Mouse (Mus musculus) embryonic facial prominence, embryonic 14.5 days (tissue): ENCODE measurements at regions not wholly inside any gene's neighbourhood (a gene's known extent, or its start where the extent isn't known, plus 50 kb on each side); places are given as distances from the start of the nearest gene placed in this dataset.
A peak's percentile ranks its signal among the peaks of the same experiment; 100 is the strongest.

Source experiments
- ATAC-seq: fragments of 200-750 bp; cut with Nextera tagmentation; 2 replicates; pipeline ENCODE4 v1.8.0; 2017; ENCODE audit warnings: low read depth, moderate number of reproducible peaks, moderate TSS enrichment
- DNase-seq: peaks from one replicate; pipeline ENCODE4 v3.0.0-alpha.2; 2015; ENCODE audit warnings: low spot score
- H3K27ac ChIP-seq: fragments of 300-500 bp; sonication (generic); replicated peaks from 2 replicates; pipeline ENCODE4 v1.5.1; 2014; ENCODE audit warnings: low read depth, mild to moderate bottlenecking, low read length, moderate library complexity
- H3K27me3 ChIP-seq: fragments of 300-500 bp; sonication (generic); replicated peaks from 2 replicates; pipeline ENCODE4 v1.6.1; 2014; ENCODE audit warnings: low read length; ENCODE audit not compliant: control insufficient read depth, insufficient read depth
- H3K36me3 ChIP-seq: fragments of 300-500 bp; sonication (generic); 2 replicates; pipeline ENCODE4 v1.6.1; 2014; ENCODE audit warnings: low read length, mixed read lengths; ENCODE audit not compliant: control insufficient read depth, insufficient read depth
- H3K4me1 ChIP-seq: fragments of 300-500 bp; sonication (generic); 2 replicates; pipeline ENCODE4 v1.6.1; 2014; ENCODE audit warnings: antibody characterized with exemption, low read length; ENCODE audit not compliant: control insufficient read depth, insufficient read depth
- H3K4me2 ChIP-seq: fragments of 300-500 bp; sonication (generic); 2 replicates; pipeline ENCODE4 v1.6.1; 2014; ENCODE audit warnings: low read depth, mild to moderate bottlenecking, low read length, moderate library complexity, mixed read lengths
- H3K4me3 ChIP-seq: fragments of 300-500 bp; sonication (generic); 2 replicates; pipeline ENCODE4 v1.5.1; 2014; ENCODE audit warnings: low read depth, mild to moderate bottlenecking, low read length
- H3K9ac ChIP-seq: fragments of 300-500 bp; sonication (generic); 2 replicates; pipeline ENCODE4 v1.6.1; 2014; ENCODE audit warnings: low read depth, mild to moderate bottlenecking, low read length, moderate library complexity, mixed read lengths
- H3K9me3 ChIP-seq: fragments of 300-500 bp; sonication (generic); 2 replicates; pipeline ENCODE4 v1.6.1; 2016; ENCODE audit warnings: low read length; ENCODE audit not compliant: control insufficient read depth
- WGBS: fragments of 180-500 bp; shearing (Covaris S2); extraction: QIAGEN DNeasy Blood & Tissue Kit; methylation state at CpG from one replicate; pipeline ENCODE4 v1.1.7; 2014; 5-methylcytosine and 5-hydroxymethylcytosine counted together

DNA sequence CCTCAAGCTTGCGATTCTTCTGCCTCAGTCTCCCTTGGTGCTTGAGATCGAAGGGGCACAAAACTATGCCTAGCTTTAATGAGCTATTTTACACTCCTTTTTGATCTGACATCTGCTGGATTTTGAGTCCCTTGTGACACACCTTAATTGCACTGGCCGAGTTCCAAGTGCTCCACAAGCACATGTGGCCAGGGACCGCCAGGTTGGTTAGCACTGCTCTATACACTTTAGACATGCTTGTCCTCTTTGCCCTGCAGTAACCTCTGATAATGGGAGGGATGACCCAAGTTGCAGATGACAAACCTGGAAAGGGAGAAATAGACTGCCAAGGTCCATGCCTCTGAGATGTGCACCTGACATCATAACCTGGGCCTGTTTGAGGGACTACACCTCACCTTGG lies 124.7 kb downstream of the Sall1 start:
- Histone ChIP-seq H3K4me1 (0 out of 2 replicates have a peak, but pooled peaks cover 5% of the 10 kb centered on the region), H3K27me3 (no peaks in the 10 kb centered on the region), H3K4me2 (no peak overlapping the region), H3K9ac (no peak overlapping the region), H3K36me3 (no peaks in the 10 kb centered on the region), H3K4me3 (no peak overlapping the region), H3K27ac (no peak overlapping the region), H3K9me3 (no peaks in the 10 kb centered on the region)
- 60% methylated on average over 4 of the region's 4 CpGs for WGBS
- ATAC-seq (no peak), DNase-seq (peak; percentile 17)

- H3K4me2 ChIP-seq, result no peak overlapping the region
- no peaks in the 10 kb centered on the region for H3K36me3 ChIP-seq
- no peak overlapping the region for H3K4me3 ChIP-seq
- H3K9ac ChIP-seq, result no peak overlapping the region
- no peaks in the 10 kb centered on the region for H3K27me3 ChIP-seq
- H3K27ac ChIP-seq, result no peak overlapping the region
- H3K4me1 ChIP-seq, result 0 out of 2 replicates have a peak, but pooled peaks cover 5% of the 10 kb centered on the region
- WGBS, result 80% methylated on average over 4 of the region's 4 CpGs
- no peak for DNase-seq
- no peak for ATAC-seq
- no peaks in the 10 kb centered on the region for H3K9me3 ChIP-seq
These were observed 127.9 kb downstream of the Sall1 start for GRCm38 (mm10) chr8:88916064-88916463.

DNA sequence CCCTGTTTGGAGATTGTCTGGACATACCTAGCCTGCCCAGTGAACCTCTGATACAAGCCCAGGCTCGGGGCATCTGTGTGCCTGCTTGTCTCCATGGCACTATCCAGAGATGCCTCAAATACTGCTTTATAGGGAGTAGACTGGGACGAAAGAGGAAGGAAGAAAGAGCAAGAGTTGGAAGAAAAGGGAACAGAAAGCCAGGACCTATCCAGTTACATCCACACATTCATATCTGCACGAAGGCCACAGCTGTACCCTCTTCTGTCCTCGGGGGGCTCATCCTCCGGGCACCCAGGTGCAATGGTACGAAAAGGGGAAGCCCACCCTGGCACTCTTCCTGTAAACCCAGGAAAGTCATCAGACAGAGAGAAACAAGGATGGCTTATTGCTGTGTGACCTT lies 129.3 kb downstream of the Sall1 start:
- 0 out of 2 replicates have a peak, but pooled peaks cover 5% of the 10 kb centered on the region for H3K4me1 ChIP-seq
- no peak for DNase-seq
- no peaks in the 10 kb centered on the region for H3K36me3 ChIP-seq
- H3K27ac ChIP-seq, result no peak overlapping the region
- no peaks in the 10 kb centered on the region for H3K9me3 ChIP-seq
- ATAC-seq, result no peak
- H3K27me3 ChIP-seq, result no peaks in the 10 kb centered on the region
- no peak overlapping the region for H3K9ac ChIP-seq
- 81% methylated on average over 6 of the region's 6 CpGs for WGBS
- H3K4me2 ChIP-seq, result no peak overlapping the region
- H3K4me3 ChIP-seq, result no peak overlapping the region

DNA sequence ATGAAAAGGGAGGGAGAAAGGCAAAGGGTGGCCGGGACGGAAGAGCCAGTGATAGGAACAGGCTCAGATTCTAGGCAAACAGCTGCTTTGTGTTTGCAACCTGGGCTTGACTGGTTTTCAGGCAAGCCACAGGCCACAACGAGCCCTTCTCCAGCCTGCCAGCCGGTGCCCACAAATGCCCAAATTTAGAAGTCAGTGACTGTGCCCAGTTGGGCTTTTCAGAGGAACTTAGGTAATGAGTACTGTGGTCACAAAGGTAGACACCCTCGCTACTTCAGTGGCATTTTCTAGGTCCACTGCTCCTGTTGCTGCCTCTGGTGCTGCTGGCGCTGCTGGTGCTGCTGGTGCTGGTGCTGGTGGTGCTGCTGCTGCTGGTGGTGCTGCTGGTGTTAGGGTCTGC lies 129.8 kb downstream of the Sall1 start:
- H3K4me2 ChIP-seq, result no peak overlapping the region
- H3K36me3 ChIP-seq, result no peaks in the 10 kb centered on the region
- 0 out of 2 replicates have a peak, but pooled peaks cover 5% of the 10 kb centered on the region for H3K4me1 ChIP-seq
- 73% methylated on average over 6 of the region's 6 CpGs for WGBS
- H3K9me3 ChIP-seq, result no peaks in the 10 kb centered on the region
- H3K27me3 ChIP-seq, result no peaks in the 10 kb centered on the region
- H3K9ac ChIP-seq, result no peak overlapping the region
- DNase-seq (peak; percentile 10), ATAC-seq (no peak)
- H3K27ac ChIP-seq, result no peak overlapping the region
- H3K4me3 ChIP-seq, result no peak overlapping the region

DNA sequence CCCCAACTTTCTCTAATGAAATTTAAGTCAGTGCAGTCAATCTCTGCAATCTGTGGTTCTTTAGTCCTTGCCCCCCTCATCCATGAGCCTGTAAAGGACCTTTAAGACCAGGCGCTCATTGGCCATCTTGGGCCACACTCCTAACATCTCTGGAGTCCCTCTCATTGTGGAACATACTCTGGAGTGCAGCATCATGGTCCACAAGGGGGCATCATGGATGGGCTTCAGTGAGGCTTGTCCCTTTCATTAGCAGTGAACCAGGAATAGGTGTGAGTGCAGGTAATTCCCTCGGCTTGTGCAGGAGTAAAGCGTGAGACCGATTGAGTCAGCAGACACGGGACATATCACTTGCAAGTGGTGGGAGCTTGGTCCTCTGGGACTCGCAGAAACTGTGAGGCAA lies 137.7 kb downstream of the Sall1 start:
- Histone ChIP-seq H3K4me3 (no peak overlapping the region), H3K4me1 (no peaks in the 10 kb centered on the region), H3K27me3 (no peaks in the 10 kb centered on the region), H3K27ac (no peak overlapping the region), H3K9me3 (no peaks in the 10 kb centered on the region), H3K36me3 (no peaks in the 10 kb centered on the region), H3K9ac (no peak overlapping the region), H3K4me2 (no peak overlapping the region)
- 84% methylated on average over 6 of the region's 6 CpGs for WGBS
- no peak for DNase-seq
- no peak for ATAC-seq

DNA sequence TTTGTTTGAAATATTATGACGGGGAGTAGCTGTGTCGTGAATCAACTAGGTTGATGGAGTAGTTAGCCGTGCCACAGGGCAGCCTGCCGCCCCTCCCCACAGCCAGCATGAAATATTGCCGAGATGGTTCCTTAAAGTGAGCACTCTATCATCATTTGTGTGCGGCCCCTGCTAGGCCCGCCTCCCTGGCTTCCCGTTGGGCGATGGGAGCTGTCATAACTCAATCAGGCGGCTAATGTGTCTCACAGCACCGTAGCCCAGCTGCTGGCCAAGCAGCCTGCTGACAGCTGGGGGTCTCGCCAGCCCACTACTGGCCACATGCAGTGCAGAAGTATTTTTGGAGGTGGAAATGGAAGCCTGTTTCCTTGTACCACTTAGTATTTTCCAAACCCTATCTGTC lies 140.9 kb downstream of the Sall1 start:
- Histone ChIP-seq H3K4me2 (no peak overlapping the region), H3K9ac (no peak overlapping the region), H3K4me3 (no peak overlapping the region), H3K9me3 (no peaks in the 10 kb centered on the region), H3K36me3 (no peaks in the 10 kb centered on the region), H3K27ac (no peak overlapping the region), H3K27me3 (no peaks in the 10 kb centered on the region), H3K4me1 (no peaks in the 10 kb centered on the region)
- peak; percentile 62; the same call in 1 of the 2 replicates for ATAC-seq
- WGBS, result 62% methylated on average over 12 of the region's 12 CpGs
- DNase-seq, result peak; percentile 23

DNA sequence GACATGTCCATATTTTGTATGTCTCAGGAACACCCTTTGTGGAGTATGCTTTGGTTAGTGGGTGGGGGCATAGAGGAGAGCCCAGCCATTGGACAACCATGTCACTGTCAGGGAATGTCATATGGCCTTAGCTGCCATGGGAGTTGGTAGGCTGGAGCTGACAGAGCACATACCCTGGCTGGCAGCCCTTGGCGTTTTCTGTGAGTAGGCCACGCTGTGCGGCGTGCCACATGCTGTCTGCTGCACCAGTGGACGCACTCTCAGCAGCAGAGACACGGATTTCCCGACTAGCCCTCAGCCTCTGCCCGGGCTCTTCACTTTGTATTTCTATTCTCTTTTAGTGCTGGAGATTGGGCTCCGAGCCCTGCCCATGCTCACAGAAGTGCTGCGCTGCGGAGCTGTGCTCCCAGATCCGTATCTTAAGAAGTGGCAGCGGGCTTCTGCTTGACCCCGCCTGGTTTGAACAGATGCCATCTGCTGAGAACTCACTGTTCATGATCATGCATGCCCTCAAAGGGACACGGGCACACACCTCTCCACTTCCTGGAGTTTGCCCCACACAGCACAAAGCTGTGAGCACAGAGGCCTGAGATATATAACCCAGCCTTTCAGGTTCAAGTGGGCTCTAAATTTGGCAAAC lies 160.1 kb downstream of the Sall1 start:
- no peak overlapping the region for H3K27ac ChIP-seq
- H3K4me3 ChIP-seq, result no peak overlapping the region
- no peak overlapping the region for H3K9ac ChIP-seq
- H3K36me3 ChIP-seq, result no peaks in the 10 kb centered on the region
- DNase-seq (no peak), ATAC-seq (no peak)
- no peaks in the 10 kb centered on the region for H3K9me3 ChIP-seq
- 89% methylated on average over 15 of the region's 15 CpGs for WGBS
- no peak overlapping the region for H3K4me2 ChIP-seq
- no peaks in the 10 kb centered on the region for H3K4me1 ChIP-seq
- H3K27me3 ChIP-seq, result no peaks in the 10 kb centered on the region

GRCm38 (mm10) chr8:88879857-88880256 lies 164.1 kb downstream of the Sall1 start:
- no peak overlapping the region for H3K9ac ChIP-seq
- H3K36me3 ChIP-seq, result no peaks in the 10 kb centered on the region
- no peaks in the 10 kb centered on the region for H3K4me1 ChIP-seq
- no peak for DNase-seq
- H3K4me3 ChIP-seq, result no peak overlapping the region
- no peaks in the 10 kb centered on the region for H3K27me3 ChIP-seq
- no peak for ATAC-seq
- H3K4me2 ChIP-seq, result no peak overlapping the region
- 68% methylated on average over 7 of the region's 7 CpGs for WGBS
- no peaks in the 10 kb centered on the region for H3K9me3 ChIP-seq
- no peak overlapping the region for H3K27ac ChIP-seq

DNA sequence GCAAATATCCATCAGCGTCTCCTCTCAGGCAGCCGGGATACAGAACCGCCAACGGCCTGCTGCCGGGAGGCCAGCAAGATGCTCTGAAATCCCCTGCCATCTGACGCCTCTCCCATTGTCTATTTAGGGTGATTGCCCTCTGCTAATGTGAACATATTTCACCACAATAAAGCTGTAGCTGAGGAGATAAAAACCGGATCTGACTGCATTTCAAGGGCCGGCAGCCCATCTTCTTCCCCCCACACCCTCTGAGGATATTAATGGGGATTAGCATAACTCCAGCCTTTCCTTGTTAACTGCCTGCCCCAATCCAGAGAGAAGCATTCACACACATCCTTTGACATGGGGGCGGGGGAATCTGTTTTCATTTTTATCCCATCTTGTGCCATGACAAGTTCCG lies 166.0 kb downstream of the Sall1 start:
- Histone ChIP-seq H3K36me3 (no peaks in the 10 kb centered on the region), H3K9me3 (no peaks in the 10 kb centered on the region), H3K27me3 (no peaks in the 10 kb centered on the region), H3K27ac (no peak overlapping the region), H3K9ac (no peak overlapping the region), H3K4me1 (no peaks in the 10 kb centered on the region), H3K4me3 (no peak overlapping the region), H3K4me2 (no peak overlapping the region)
- ATAC-seq, result no peak
- 72% methylated on average over 10 of the region's 10 CpGs for WGBS
- DNase-seq, result no peak
